Mouse (Mus musculus) frontal cortex, adult (tissue): Measurements from ENCODE around the gene Myf5.

Source experiments
- ATAC-seq: cut with Nextera tagmentation; 2 replicates; pipeline ENCODE4 v1.9.2; 2017; ENCODE audit warnings: mild to moderate bottlenecking, moderate library complexity, mixed read lengths; ENCODE audit not compliant: low TSS enrichment

Gene Myf5

GRCm38 (mm10) chr10:107485870-107486269, at the start of gene Myf5:
TSS of gene Myf5 (minus strand) at chr10:107486134.
- ATAC-seq = no peak

- ATAC-seq = no peak
Observed at GRCm38 (mm10) chr10:107528758-107529157, 42.8 kb upstream of the Myf5 start.

- ATAC-seq = no peak
Observed at GRCm38 (mm10) chr10:107519216-107519615, 33.3 kb upstream of the Myf5 start.

- no peak for ATAC-seq
Observed at GRCm38 (mm10) chr10:107516641-107517040, 30.7 kb upstream of the Myf5 start.

GRCm38 (mm10) chr10:107514735-107515134, 28.8 kb upstream of the Myf5 start:
- ATAC-seq = no peak

- no peak for ATAC-seq
Observed at GRCm38 (mm10) chr10:107506397-107506796, 20.5 kb upstream of the Myf5 start.

GRCm38 (mm10) chr10:107503430-107503829, 17.5 kb upstream of the Myf5 start:
- no peak for ATAC-seq

GRCm38 (mm10) chr10:107502193-107502592, 16.3 kb upstream of the Myf5 start:
- ATAC-seq = no peak

GRCm38 (mm10) chr10:107499656-107500055, 13.7 kb upstream of the Myf5 start:
- ATAC-seq = peak; percentile 100

- ATAC-seq = no peak
Observed at GRCm38 (mm10) chr10:107496402-107496801, 10.5 kb upstream of the Myf5 start.

GRCm38 (mm10) chr10:107494568-107494967, 8.6 kb upstream of the Myf5 start, which contains the start of gene Myf6:
TSS of gene Myf6 (minus strand) at chr10:107494737.
- no peak for ATAC-seq

- peak; percentile 58 for ATAC-seq
Observed at GRCm38 (mm10) chr10:107493580-107494474, 7.9 kb upstream of the Myf5 start.

- peak; percentile 97 for ATAC-seq
Observed at GRCm38 (mm10) chr10:107492867-107493579, 7.1 kb upstream of the Myf5 start.

GRCm38 (mm10) chr10:107488654-107489315, 2.9 kb upstream of the Myf5 start:
- no peak for ATAC-seq

- no peak for ATAC-seq
Observed at GRCm38 (mm10) chr10:107486770-107487169, 836 bp upstream of the Myf5 start.

GRCm38 (mm10) chr10:107484050-107484449, 1.9 kb downstream of the Myf5 start:
- no peak for ATAC-seq

GRCm38 (mm10) chr10:107473497-107473896, 12.4 kb downstream of the Myf5 start:
- 0 out of 2 replicates have a peak, but pooled peaks have one; percentile 41 for ATAC-seq

GRCm38 (mm10) chr10:107471712-107472111, 14.2 kb downstream of the Myf5 start:
- ATAC-seq = no peak

GRCm38 (mm10) chr10:107467819-107468218, 18.1 kb downstream of the Myf5 start:
- ATAC-seq = no peak

- no peak for ATAC-seq
Observed at GRCm38 (mm10) chr10:107449496-107450330, 36.2 kb downstream of the Myf5 start.

- no peak for ATAC-seq
Observed at GRCm38 (mm10) chr10:107442781-107443180, 43.2 kb downstream of the Myf5 start.
